Mouse (Mus musculus) liver, adult 2 months (tissue): ENCODE measurements around the gene Tead1. TPM values are rescaled to one million over a fixed set of nuclear protein-coding genes. Genes with fewer than 3 reads are reported as not detected.

Source experiments
- DNase-seq: peaks from one replicate; pipeline ENCODE4 v3.0.0-alpha.2; 2011; ENCODE audit warnings: low read depth, low spot score; ENCODE audit errors: extremely low read depth
- H3K27ac ChIP-seq: fragments of 200-500 bp; replicated peaks from 2 replicates; pipeline ENCODE4 v1.5.1; 2012; ENCODE audit warnings: low read depth, mild to moderate bottlenecking, control low read depth, inconsistent platforms, low read length; ENCODE audit not compliant: insufficient read depth
- H3K27me3 ChIP-seq: fragments of 200-500 bp; 2 replicates; pipeline ENCODE4 v1.6.1; 2012; ENCODE audit warnings: mild to moderate bottlenecking, moderate library complexity, low read length, inconsistent platforms; ENCODE audit not compliant: control insufficient read depth, insufficient read depth
- H3K36me3 ChIP-seq: fragments of 200-500 bp; 2 replicates; pipeline ENCODE4 v1.6.1; 2012; ENCODE audit warnings: low read length, inconsistent platforms; ENCODE audit not compliant: control insufficient read depth, insufficient read depth
- H3K4me1 ChIP-seq: fragments of 200-500 bp; 2 replicates; pipeline ENCODE4 v1.6.1; 2011; ENCODE audit warnings: low read length; ENCODE audit not compliant: control insufficient read depth, insufficient read depth
- H3K4me3 ChIP-seq: fragments of 200-500 bp; 2 replicates; pipeline ENCODE4 v1.5.1; 2011; ENCODE audit warnings: low read depth, mild to moderate bottlenecking, control low read depth, low read length, moderate library complexity; ENCODE audit not compliant: insufficient read depth
- H3K79me2 ChIP-seq: fragments of 200-500 bp; 2 replicates; pipeline ENCODE4 v1.6.1; 2012; ENCODE audit warnings: inconsistent platforms, mild to moderate bottlenecking, low read length, moderate library complexity; ENCODE audit not compliant: control insufficient read depth, insufficient read depth
- H3K9ac ChIP-seq: fragments of 200-500 bp; 2 replicates; pipeline ENCODE4 v1.6.1; 2012; ENCODE audit warnings: low read depth, mild to moderate bottlenecking, control low read depth, inconsistent platforms, low read length
- CTCF ChIP-seq: fragments of 200-500 bp; IDR thresholded peaks from 2 replicates; pipeline ENCODE4 v1.5.1; 2011; ENCODE audit warnings: low read depth, low read length, control low read depth
- POLR2A ChIP-seq: fragments of 200-500 bp; IDR thresholded peaks from 2 replicates; pipeline ENCODE4 v1.6.1; 2011; ENCODE audit warnings: low read length, control low read depth; ENCODE audit not compliant: insufficient read depth; ENCODE audit errors: extremely low read depth
- WGBS: fragments of 180-500 bp; shearing (Covaris S2); methylation state at CpG from one replicate; pipeline ENCODE4 v1.1.7; 2018; 5-methylcytosine and 5-hydroxymethylcytosine counted together
- polyA plus RNA-seq: library from polyadenylated mRNA; depleted of rRNA; stranded (reverse); fragments of >200 nt; gene quantifications from 2 replicates; pipeline ENCODE4 v1.2.3, GENCODE M21; 2012
- total RNA-seq: library from RNA; depleted of rRNA; stranded (reverse); fragments of >200 nt; gene quantifications from 2 replicates; pipeline ENCODE4 v1.2.3, GENCODE M21; 2014

The Tead1 gene
- total and polyA plus RNA-seq, 2 experiments: 2.3 to 4.1 TPM

DNA sequence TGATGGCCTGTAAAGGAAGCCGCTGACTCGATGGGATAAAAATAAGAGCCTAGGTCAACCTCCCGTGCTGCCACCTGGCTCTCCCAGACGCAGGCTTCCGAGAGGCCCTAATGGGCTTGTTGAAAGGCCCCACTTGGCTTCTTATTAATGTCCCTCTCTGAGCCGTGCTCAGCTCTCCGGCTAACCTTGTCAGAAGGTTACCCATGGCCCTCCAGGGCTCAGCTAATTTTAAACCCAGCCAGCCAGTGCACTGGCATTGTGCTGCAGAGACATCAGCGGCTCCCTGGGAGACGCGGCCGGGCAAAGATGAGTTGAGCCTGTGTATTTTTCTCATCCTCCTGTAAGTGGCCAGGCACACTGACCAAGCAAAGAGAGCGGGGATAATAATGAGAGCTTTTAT is 62.7 kb downstream of the Tead1 start:
- H3K4me3 ChIP-seq: no peak overlapping the region
- no peak for DNase-seq
- no peaks in the 10 kb centered on the region for H3K36me3 ChIP-seq
- H3K27ac ChIP-seq: no peak overlapping the region
- TF ChIP-seq CTCF (no peak), POLR2A (no peak)
- peaks cover 14% of the 10 kb centered on the region for H3K79me2 ChIP-seq
- no peaks in the 10 kb centered on the region for H3K4me1 ChIP-seq
- no peak overlapping the region for H3K9ac ChIP-seq
- no peaks in the 10 kb centered on the region for H3K27me3 ChIP-seq
- 89% methylated on average over 12 of the region's 12 CpGs for whole genome bisulfite sequencing

- Histone ChIP-seq H3K4me3 (no peak overlapping the region), H3K9ac (no peak overlapping the region), H3K27me3 (no peaks in the 10 kb centered on the region), H3K27ac (no peak overlapping the region), H3K36me3 (no peaks in the 10 kb centered on the region), H3K4me1 (no peaks in the 10 kb centered on the region), H3K79me2 (peaks cover 12% of the 10 kb centered on the region)
- WGBS: 27% methylated on average over 7 of the region's 7 CpGs
- DNase-seq: peak; percentile 44
- TF ChIP-seq POLR2A (no peak), CTCF (no peak)
Observed at GRCm38 (mm10) chr7:112743063-112743462, 63.9 kb downstream of the Tead1 start.

- peaks cover 9% of the 10 kb centered on the region for H3K79me2 ChIP-seq
- no peak overlapping the region for H3K4me3 ChIP-seq
- no peak overlapping the region for H3K27ac ChIP-seq
- no peaks in the 10 kb centered on the region for H3K27me3 ChIP-seq
- WGBS: 40% methylated on average over 11 of the region's 11 CpGs
- H3K36me3 ChIP-seq: no peaks in the 10 kb centered on the region
- no peak for DNase-seq
- TF ChIP-seq POLR2A (no peak), CTCF (no peak)
- no peaks in the 10 kb centered on the region for H3K4me1 ChIP-seq
- no peak overlapping the region for H3K9ac ChIP-seq
Observed at GRCm38 (mm10) chr7:112743621-112744395, 64.7 kb downstream of the Tead1 start.

DNA sequence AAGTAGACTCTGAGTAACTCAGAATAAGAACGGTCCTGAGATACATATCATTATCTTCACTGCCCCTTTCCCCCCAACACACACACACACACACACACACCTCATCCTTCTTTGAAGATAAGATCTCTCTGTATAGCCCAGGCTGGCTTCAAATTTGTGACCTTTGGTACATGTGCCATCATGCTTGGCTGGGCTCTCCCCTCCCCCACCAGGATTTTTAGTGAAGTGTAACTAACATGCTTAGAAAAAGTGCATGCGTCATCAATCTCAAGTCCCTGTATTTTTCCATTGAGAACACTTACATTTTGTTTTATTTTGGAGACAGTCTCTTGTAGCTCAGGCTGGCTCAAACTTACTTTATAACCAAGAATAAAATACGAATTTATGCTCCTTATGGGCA is 68.1 kb downstream of the Tead1 start:
- no peak for DNase-seq
- no peak overlapping the region for H3K27ac ChIP-seq
- H3K79me2 ChIP-seq: peaks cover 17% of the 10 kb centered on the region; the same call in 1 of the 2 replicates
- H3K4me3 ChIP-seq: no peak overlapping the region
- no peaks in the 10 kb centered on the region for H3K27me3 ChIP-seq
- TF ChIP-seq CTCF: no peak
- TF ChIP-seq POLR2A: no peak
- no peaks in the 10 kb centered on the region for H3K4me1 ChIP-seq
- WGBS: 79% methylated on average over 3 of the region's 3 CpGs
- no peak overlapping the region for H3K9ac ChIP-seq
- H3K36me3 ChIP-seq: no peaks in the 10 kb centered on the region

DNA sequence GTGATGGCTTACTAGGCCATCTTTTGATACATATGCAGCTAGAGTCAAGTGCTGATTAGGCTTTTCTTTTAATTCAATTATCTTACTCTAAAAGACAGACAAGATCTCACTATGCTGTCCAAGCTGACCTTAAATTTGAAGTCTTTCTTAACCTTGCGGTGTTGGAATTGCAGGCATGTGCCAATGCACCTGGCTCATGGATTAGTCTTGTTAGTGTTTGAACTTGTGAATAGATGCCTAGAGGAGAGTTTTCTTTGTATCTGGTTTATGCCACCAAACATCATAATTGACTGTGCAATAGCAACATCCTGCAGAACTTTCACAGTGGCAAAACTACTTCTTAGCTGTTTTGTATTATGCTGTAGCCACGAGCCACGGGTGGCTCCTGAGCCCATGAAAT is 68.7 kb downstream of the Tead1 start:
- no peaks in the 10 kb centered on the region for H3K4me1 ChIP-seq
- no peak for DNase-seq
- H3K27me3 ChIP-seq: no peaks in the 10 kb centered on the region
- no peak overlapping the region for H3K9ac ChIP-seq
- peaks cover 17% of the 10 kb centered on the region; the same call in 1 of the 2 replicates for H3K79me2 ChIP-seq
- no peaks in the 10 kb centered on the region for H3K36me3 ChIP-seq
- no peak overlapping the region for H3K27ac ChIP-seq
- H3K4me3 ChIP-seq: no peak overlapping the region
- TF ChIP-seq POLR2A (no peak), CTCF (no peak)
- 98% methylated on average over 3 of the region's 3 CpGs for WGBS

- Histone ChIP-seq H3K27me3 (no peaks in the 10 kb centered on the region), H3K79me2 (peaks cover 17% of the 10 kb centered on the region; the same call in 1 of the 2 replicates), H3K27ac (no peak overlapping the region), H3K36me3 (no peaks in the 10 kb centered on the region), H3K9ac (no peak overlapping the region), H3K4me3 (no peak overlapping the region), H3K4me1 (no peaks in the 10 kb centered on the region)
- 90% methylated on average over 4 of the region's 4 CpGs for WGBS
- no peak for DNase-seq
- no peak for TF ChIP-seq POLR2A
- TF ChIP-seq CTCF: no peak
Observed at GRCm38 (mm10) chr7:112748327-112748726, 69.2 kb downstream of the Tead1 start.
